Mouse (Mus musculus): ENCODE data around the gene Bcl3.

DNA sequence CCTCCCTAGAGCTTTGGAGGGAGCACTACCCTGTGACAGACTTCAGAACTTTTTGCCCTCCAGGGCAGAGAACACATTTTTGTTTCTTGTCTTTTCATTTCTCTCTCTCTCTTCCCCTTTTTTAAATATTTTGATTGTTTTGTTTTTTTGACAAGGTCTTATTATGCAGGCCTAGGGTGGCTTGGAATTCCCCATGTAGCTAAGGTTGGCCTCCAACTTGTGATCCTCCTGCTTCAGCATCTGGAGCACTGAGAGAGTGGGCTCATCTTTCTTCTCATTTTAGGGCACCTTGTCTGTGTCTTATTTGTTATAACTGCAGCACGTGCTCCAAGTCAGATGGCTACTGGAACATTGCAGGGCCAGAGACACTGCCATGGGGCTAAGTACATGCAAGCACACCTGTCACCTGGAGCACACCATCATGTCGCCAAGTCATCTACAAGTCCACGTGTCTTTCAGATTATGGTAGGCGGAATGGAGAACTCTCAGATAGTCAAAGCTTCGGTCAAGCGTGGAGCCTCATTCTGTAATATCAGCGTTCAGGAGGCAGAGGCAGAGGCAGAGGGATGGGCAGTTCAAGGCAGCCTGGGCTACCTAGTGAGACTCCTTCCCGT lies 16.1 kb downstream of the Bcl3 start:
- TF ChIP-seq CTCF (conservative IDR thresholded peaks at IDR 0.05; ENCODE audit: low read length) = no peak
- TF ChIP-seq NANOG (IDR thresholded peaks at IDR 0.05; ENCODE audit: borderline replicate concordance, low read length) = no peak
- TF ChIP-seq POU5F1 (IDR thresholded peaks at IDR 0.05; ENCODE audit: borderline replicate concordance, low read length) = no peak

Measured in E14TG2a.4 (cell line).